9 mouse cellular contexts compared by ENCODE assay signal in genomic region chr15:59905832-59906797, GRCm38 (mm10).
DNase-seq lines count a peak whose midpoint lies in the region; ATAC-seq and TF ChIP-seq lines count a peak whose summit lies in the region.
"Had no signal": no experiment of that assay in that cellular context is flagged by ENCODE, and none has a peak within 500 bp of the region (broad histone marks: within the 10 kb centered on the region; RNA-seq: fewer than 3 reads in every experiment).

No protein-coding gene starts in this region.

- H3K4me1 ChIP-seq in hindbrain, postnatal 0 days (ENCODE audit: insufficient read depth, low read length) = no peaks in the 10 kb centered on the region
- no peaks in the 10 kb centered on the region for H3K4me1 ChIP-seq in hindbrain, embryonic 12.5 days
- no peaks in the 10 kb centered on the region for H3K4me1 ChIP-seq in forebrain, postnatal 0 days (ENCODE audit: insufficient read depth)

- H3K4me3 ChIP-seq in hindbrain, postnatal 0 days (ENCODE audit: low read length) = no peak overlapping the region
- no peak overlapping the region for H3K4me3 ChIP-seq in hindbrain, embryonic 12.5 days
- no peak overlapping the region for H3K4me3 ChIP-seq in forebrain, postnatal 0 days (ENCODE audit: low read depth, low read length)
- H3K4me3 ChIP-seq: embryonic facial prominence, embryonic 13.5 days had no signal

- H3K27me3 ChIP-seq in hindbrain, postnatal 0 days (ENCODE audit: insufficient read depth, low read length) = no peaks in the 10 kb centered on the region
- no peaks in the 10 kb centered on the region for H3K27me3 ChIP-seq in hindbrain, embryonic 12.5 days
- no peaks in the 10 kb centered on the region for H3K27me3 ChIP-seq in forebrain, postnatal 0 days (ENCODE audit: insufficient read depth, low read length)
- H3K27me3 ChIP-seq: embryonic facial prominence, embryonic 13.5 days had no signal

- H3K4me2 ChIP-seq in hindbrain, postnatal 0 days (ENCODE audit: low read depth, low read length) = no peak overlapping the region
- H3K4me2 ChIP-seq in hindbrain, embryonic 12.5 days (replicated peaks) = no peak overlapping the region
- H3K4me2 ChIP-seq in forebrain, postnatal 0 days (ENCODE audit: low read depth) = no peak overlapping the region
- H3K4me2 ChIP-seq: embryonic facial prominence, embryonic 13.5 days had no signal

- H3K36me3 ChIP-seq in hindbrain, postnatal 0 days (ENCODE audit: insufficient read depth, low read length) = no peaks in the 10 kb centered on the region
- no peaks in the 10 kb centered on the region for H3K36me3 ChIP-seq in hindbrain, embryonic 12.5 days
- no peaks in the 10 kb centered on the region for H3K36me3 ChIP-seq in forebrain, postnatal 0 days (ENCODE audit: insufficient read depth)
- H3K36me3 ChIP-seq: embryonic facial prominence, embryonic 13.5 days had no signal

- H3K9ac ChIP-seq in hindbrain, postnatal 0 days (replicated peaks; ENCODE audit: low read length) = no peak overlapping the region
- H3K9ac ChIP-seq in hindbrain, embryonic 12.5 days = no peak overlapping the region
- H3K9ac ChIP-seq in forebrain, postnatal 0 days = no peak overlapping the region
- H3K9ac ChIP-seq: embryonic facial prominence, embryonic 13.5 days had no signal

- WGBS in hindbrain, postnatal 0 days = 82% methylated on average over 9 of the region's 9 CpGs
- WGBS in hindbrain, embryonic 12.5 days = 83% methylated on average over 9 of the region's 9 CpGs
- WGBS in forebrain, postnatal 0 days = 82% methylated on average over 9 of the region's 9 CpGs

- no peak overlapping the region for H3K27ac ChIP-seq in hindbrain, postnatal 0 days
- H3K27ac ChIP-seq in hindbrain, embryonic 12.5 days = no peak overlapping the region
- H3K27ac ChIP-seq in forebrain, postnatal 0 days (ENCODE audit: low read depth, low read length) = no peak overlapping the region
- H3K27ac ChIP-seq: embryonic facial prominence, embryonic 13.5 days had no signal

- no peaks in the 10 kb centered on the region for H3K9me3 ChIP-seq in hindbrain, postnatal 0 days (ENCODE audit: low read length)
- H3K9me3 ChIP-seq in hindbrain, embryonic 12.5 days (replicated peaks) = no peaks in the 10 kb centered on the region
- H3K9me3 ChIP-seq in forebrain, postnatal 0 days (ENCODE audit: low read length) = no peaks in the 10 kb centered on the region
- H3K9me3 ChIP-seq: embryonic facial prominence, embryonic 13.5 days had no signal

- no peak for ATAC-seq in hindbrain, postnatal 0 days
- ATAC-seq in hindbrain, embryonic 12.5 days (ENCODE audit: low FRiP score) = no peak
- ATAC-seq in forebrain, postnatal 0 days = no peak

- peak; percentile 77 for DNase-seq in hindbrain, postnatal 0 days (ENCODE audit: low spot score)
- DNase-seq in A20 (ENCODE audit: low read depth, low spot score) (peak; percentile 26), ES-CJ7 (ENCODE audit: low read depth, low spot score) (peak; percentile 45)
- peak; percentile 55 for DNase-seq in forebrain, postnatal 0 days
- DNase-seq in adrenal gland, adult 18-20 months (ENCODE audit: low spot score in 2 of 2) = no peak
- DNase-seq in spleen, adult 12 weeks (ENCODE audit: low spot score) = no peak
- no peak for DNase-seq in ovary, adult 18-20 months (ENCODE audit: low spot score)

- peak; percentile 80 for TF ChIP-seq CTCF in hindbrain, postnatal 0 days (IDR thresholded peaks at IDR 0.05; ENCODE audit: low read depth)
- TF ChIP-seq CTCF in forebrain, postnatal 0 days (IDR thresholded peaks at IDR 0.05; ENCODE audit: low read depth) = peak; percentile 77

Comparison
In these comparisons a context has a peak if more than half of its experiments do, and no peak if none do; other contexts are left out.
1. DNase-seq: peak in hindbrain, postnatal 0 days (single experiment), A20 (single experiment), ES-CJ7 (single experiment) and forebrain, postnatal 0 days (single experiment); none in adrenal gland, adult 18-20 months (0 of 2), spleen, adult 12 weeks (single experiment) and ovary, adult 18-20 months (single experiment).